Mouse (Mus musculus) retina, embryonic 14.5 days (tissue): ENCODE measurements at regions not wholly inside any gene's neighbourhood (a gene's known extent, or its start where the extent isn't known, plus 50 kb on each side); places are given as distances from the start of the nearest gene placed in this dataset.

Source experiments
- DNase-seq: peaks from one replicate; pipeline ENCODE4 v3.0.0-alpha.2; 2015; ENCODE audit warnings: low spot score

GRCm38 (mm10) chr12:12765490-12766058 is 176.1 kb downstream of the Mycn start:
- DNase-seq: peak; percentile 71

GRCm38 (mm10) chr12:12765055-12765454 is 176.7 kb downstream of the Mycn start:
- no peak for DNase-seq

GRCm38 (mm10) chr12:12764586-12764985 is 177.1 kb downstream of the Mycn start:
- no peak for DNase-seq

- DNase-seq: no peak
Measured at GRCm38 (mm10) chr12:12756301-12756948, 185.3 kb downstream of the Mycn start.

GRCm38 (mm10) chr12:12753849-12754248 is 187.9 kb downstream of the Mycn start:
- no peak for DNase-seq

- no peak for DNase-seq
Measured at GRCm38 (mm10) chr12:12751670-12752426, 189.9 kb downstream of the Mycn start.

- DNase-seq: peak; percentile 64
Measured at GRCm38 (mm10) chr12:12749690-12750089, 192.0 kb downstream of the Mycn start.

GRCm38 (mm10) chr12:12746852-12747454 is 194.8 kb downstream of the Mycn start:
- DNase-seq: no peak

- DNase-seq: no peak
Measured at GRCm38 (mm10) chr12:12744492-12744891, 197.2 kb downstream of the Mycn start.

- peak; percentile 66 for DNase-seq
Measured at GRCm38 (mm10) chr12:12738631-12739331, 202.9 kb downstream of the Mycn start.

- peak; percentile 69 for DNase-seq
Measured at GRCm38 (mm10) chr12:12725797-12726196, 215.9 kb downstream of the Mycn start.

- peak; percentile 90 for DNase-seq
Measured at GRCm38 (mm10) chr12:12725075-12725474, 216.6 kb downstream of the Mycn start.

GRCm38 (mm10) chr12:12723724-12724487 is 217.8 kb downstream of the Mycn start:
- DNase-seq: peak; percentile 23

GRCm38 (mm10) chr12:12722982-12723661 is 218.6 kb downstream of the Mycn start:
- DNase-seq: peak; percentile 58

- DNase-seq: no peak
Measured at GRCm38 (mm10) chr12:12716691-12717090, 225.0 kb downstream of the Mycn start.

GRCm38 (mm10) chr12:12715956-12716669 is 225.6 kb downstream of the Mycn start:
- DNase-seq: peak; percentile 51

GRCm38 (mm10) chr12:12715528-12715927 is 226.2 kb downstream of the Mycn start:
- no peak for DNase-seq

- peak; percentile 55 for DNase-seq
Measured at GRCm38 (mm10) chr12:12710184-12710609, 231.5 kb downstream of the Mycn start.

GRCm38 (mm10) chr12:12708954-12709523 is 232.7 kb downstream of the Mycn start:
- DNase-seq: peak; percentile 49
